Mouse (Mus musculus): Measurements from ENCODE around the gene Syt12.
A peak's percentile ranks its signal among the peaks of the same experiment; 100 is the strongest.

Syt12 gene

DNA sequence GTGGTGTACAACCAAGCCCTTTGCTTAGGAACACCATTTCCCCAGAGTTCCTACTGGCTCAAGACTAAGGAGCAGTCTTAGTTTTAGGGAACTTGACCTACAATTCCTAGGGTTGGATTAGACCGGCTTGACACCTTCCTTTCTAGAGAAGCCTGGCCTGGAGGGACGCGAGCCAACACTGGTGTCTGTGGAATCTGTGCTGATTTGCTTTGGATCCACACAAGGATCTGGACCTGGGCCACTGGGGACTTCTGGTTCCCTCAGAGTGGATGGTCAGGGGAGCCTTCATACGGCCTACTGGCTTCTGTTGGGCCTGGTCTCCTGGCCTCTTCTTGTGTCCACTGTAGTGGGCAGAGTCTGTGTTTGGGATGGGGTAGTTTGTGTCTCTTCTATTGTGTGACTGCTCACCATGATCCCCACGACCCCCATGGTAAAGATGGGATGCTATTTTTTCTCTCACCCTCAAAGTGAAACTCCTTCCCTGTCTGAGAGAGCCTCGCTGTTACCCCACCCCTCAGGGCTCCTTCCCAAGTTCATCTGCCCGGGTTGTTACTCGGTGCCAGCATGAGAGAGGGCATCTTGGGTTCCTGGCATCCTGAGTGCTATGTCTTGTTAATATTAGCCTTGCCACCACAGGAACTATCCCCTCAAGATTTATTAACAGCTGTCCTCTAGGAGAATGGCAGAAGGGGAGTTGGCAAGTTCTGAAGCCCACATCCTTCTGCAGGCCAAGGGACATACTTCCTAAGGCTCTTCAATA lies 30.4 kb downstream of the Syt12 start:
- DNase-seq (ENCODE audit: low spot score): no peak

DNA sequence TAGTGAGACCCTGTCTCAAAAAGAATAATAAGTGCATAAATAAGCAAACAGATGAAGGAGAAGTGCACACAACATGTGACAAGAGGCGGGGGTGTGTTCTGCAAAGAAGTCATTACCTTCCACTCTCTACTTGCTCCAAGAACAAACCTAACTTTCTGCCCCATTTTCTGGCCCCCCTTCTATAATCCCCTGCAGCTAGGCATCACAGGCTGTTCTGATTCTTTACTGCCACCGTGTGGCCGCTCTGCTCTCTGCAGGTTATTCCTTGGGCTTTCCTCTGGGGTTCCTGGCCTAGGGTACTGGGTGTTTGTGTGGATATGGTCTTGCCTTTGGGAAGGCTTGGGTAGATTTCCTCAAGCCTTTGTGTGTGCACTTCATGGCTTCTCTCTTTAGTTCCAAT lies 34.8 kb downstream of the Syt12 start:
- DNase-seq (ENCODE audit: low spot score): peak; percentile 42

DNA sequence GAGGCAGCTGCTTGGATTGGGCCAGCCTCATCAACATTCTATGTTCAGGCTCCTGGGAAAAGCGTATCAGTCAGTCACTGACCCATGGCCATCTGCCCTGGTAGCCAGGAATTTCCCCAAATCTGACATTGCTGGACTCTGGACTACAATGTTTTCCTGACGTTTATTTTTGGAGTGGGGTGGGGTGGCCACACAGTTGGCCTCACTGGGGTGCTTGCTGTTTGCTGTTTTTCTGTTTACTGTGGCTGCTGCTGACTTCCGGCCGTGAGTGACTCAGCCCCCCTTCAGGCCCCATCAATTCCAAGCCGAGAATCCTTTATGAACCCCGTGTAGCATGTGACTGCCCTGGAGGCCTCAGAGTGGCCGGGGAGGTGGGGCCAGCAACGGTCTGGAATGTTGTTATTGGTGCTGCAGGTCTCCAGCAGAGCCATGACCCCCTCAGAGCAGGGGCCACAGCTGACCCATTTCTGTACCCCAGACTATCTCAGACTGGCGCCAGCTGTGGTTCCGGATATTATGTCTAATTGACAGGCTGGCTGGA lies 35.6 kb downstream of the Syt12 start:
- DNase-seq (ENCODE audit: low spot score): no peak

DNA sequence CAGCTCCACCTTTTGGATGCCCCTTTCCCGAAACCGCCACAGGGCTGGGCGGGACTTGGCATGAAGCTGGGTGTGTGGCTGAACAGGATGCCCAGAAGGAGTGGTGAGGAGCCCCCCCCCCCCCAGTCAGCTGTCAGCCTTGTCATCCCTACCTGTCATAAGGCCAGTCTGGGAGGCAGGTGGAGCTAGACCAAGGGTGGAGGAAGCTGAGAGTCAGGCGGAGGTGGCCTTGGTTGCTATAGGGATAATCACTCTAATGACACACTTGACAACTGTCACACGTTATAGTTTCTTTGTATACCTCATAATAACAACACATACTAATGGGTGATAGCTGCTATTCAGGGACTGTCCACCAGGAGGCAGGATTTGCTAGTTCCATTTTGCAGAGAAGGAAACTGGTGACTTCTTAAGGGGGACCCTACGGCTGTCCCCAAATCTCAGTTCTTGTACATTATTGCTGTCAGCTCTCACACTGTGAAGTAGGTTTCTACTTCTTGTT lies 36.1 kb downstream of the Syt12 start:
- no peak for DNase-seq (ENCODE audit: low spot score)

DNA sequence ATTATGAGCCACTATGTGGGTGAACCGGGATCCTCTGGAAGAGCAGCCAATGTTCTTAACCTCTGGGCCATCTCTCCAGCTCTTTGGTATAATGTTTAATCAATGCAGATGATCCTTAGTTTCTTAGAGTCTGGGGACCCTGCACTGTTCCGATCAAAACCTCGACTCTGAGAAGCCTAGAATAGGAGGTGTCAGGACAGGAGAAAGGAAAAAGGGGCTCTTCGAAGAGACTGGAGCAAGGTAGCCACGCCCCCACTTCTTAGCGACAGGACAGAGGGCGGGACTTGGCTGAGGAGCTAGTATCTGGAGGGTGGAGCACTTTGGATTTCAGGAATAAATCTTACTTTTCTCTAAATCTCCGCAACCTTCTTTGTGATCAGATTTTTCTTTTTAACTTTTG lies 37.0 kb downstream of the Syt12 start:
- DNase-seq (ENCODE audit: low spot score): no peak

DNA sequence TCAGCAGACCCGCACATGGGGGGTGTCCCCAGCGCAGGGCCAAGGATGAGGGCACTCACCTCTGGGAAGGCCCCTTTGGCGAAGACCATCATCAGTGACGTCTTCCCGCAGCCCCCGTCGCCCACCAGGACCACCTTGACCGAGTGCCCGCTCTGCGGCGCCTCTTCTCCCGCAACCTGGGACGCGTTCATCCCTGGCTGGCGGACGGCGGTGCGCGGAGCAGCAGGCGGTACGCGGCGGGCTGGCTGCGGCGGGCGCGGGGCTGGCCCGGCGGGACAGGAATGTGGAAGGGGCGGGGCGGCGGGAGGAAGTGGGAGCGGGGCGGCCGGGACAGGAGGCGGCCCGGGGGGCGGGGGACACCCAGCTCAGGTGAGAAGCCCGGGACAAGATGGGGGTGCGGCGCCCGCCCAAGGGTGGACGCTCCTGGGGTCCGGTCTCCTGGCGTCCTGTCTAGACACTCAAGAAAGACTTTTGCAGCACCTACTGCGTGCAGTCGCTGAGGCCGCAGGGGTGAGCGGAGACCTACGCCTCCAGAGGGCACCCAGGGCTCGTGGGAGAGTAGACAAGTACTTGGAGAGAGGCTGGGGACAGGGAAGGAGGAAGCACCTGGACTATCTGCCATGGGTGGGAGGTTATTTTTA lies 38.0 kb downstream of the Syt12 start, which contains the start of gene Rhod:
Rhod (minus strand) TSS at position 272 of the 641 bp plus-strand sequence.
- DNase-seq (ENCODE audit: low spot score): peak; percentile 40

DNA sequence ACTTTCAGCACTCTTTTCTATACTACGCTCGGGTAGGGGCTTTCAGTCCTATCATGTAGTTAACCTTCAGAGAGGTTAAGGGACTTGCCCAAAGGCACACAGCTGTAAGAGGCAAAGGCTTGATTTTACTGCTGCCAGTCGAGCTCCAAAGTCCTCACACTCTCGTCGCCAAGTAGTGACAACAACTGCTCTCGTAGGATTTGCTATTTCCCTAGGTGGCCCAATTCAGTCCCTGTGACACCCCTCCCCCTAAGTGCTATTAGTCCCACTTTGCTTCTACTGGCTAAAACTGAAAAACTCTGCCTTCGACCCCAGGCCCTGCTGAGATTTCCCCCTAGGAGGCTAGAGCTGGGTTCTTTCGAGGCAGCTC lies 38.5 kb downstream of the Syt12 start:
- DNase-seq (ENCODE audit: low spot score): no peak

DNA sequence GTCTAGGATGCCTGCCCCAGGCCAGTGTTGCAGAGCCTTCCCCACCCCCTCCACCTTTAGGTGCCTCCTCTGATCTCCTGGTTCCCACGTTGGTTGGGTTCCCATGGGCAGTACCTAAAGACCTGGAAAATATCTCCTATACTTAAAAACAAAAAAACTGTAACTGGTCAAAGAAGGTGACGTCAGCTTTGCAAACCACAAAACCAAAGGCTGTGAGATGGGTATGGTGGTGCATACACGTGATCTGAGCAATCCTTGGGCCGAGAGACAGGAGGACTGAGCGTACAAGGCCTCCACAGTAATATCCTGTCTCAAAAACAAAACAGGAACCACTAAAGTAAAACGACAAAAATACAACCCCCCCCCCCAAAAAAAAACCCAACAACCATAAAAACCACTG lies 39.4 kb downstream of the Syt12 start:
- no peak for DNase-seq (ENCODE audit: low spot score)

DNA sequence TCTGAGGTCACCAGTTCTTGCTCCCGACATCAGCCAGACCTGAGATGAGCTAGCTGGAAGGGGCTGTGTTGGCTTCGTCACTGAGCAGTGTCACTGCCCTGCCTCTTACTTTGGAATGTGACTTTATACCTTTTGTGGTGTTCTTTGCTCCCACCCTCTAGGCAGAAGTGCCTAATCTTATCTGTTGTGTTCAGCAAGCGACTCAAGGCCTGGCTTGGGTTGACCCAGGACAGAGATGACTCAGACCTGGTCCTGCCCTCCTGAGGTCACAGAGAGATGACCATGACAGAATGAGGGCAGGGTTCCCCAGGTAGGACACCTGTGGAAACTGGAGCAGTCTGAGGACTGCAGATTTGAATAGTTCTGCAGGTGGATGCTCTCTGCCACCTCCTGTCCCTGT lies 41.0 kb downstream of the Syt12 start:
- DNase-seq (ENCODE audit: low spot score): no peak

DNA sequence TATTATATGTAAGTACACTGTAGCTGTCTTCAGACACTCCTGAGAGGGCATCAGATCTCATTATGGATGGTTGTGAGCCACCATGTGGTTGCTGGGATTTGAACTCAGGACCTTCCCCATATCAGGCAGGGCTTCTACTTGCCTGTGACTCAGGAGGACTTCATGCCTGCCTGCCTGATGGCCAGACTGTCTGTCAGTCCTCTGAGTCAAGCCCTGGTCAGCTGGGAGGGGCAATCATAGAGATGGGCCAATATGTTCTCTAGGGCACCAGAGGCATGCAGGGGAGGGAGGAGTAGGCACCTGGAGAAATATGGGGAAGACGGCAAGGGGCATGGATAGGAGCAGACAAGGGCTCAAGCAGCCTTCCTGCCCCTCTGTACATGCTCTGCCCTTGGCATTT lies 42.2 kb downstream of the Syt12 start:
- no peak for DNase-seq (ENCODE audit: low spot score)

DNA sequence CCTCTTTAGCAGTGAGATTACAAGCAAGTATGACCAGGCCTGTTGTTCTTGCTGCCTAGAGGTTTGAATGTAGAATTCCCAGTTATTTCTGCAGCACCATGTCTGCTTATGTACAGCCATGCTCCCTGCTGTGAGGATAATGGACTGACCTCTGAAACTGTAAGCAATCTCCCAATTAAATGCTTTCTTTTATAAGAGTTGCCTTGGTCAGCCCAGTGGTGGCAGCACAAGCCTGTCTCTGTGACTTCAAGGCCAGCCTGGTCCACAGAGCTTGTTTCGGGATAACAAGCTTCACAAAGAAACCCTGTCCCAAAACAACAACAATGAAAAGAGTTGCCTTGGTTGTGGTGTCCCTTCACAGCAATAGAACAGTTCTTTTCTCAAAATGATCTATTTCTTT lies 43.5 kb downstream of the Syt12 start:
- no peak for DNase-seq (ENCODE audit: low spot score)

DNA sequence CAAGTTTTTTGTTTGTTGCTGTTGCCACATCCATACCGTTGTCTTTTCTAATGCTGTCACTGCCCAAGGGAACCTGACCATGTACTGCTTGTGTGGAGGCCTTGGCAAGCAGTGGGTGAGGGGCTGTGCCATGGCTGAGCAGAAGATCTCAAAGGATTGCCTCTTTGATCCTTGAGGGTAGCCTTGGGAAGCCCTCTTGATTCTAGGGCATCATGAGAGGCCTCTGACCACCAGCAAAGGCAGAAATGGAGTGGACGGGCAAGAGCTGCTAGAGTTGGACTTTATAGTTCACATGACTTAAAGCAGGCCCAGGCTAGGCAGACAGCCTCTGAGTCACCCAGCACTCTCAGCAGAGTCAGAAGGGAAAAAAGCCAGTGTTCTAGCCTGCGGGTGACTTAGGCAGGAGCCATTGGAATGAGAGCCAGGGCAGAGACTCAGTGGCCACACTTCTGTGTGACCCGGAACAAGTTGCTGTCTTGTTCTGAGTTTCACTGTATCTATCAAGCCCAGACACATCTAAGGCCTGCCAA lies 47.1 kb downstream of the Syt12 start:
- no peak for DNase-seq (ENCODE audit: low spot score)

DNA sequence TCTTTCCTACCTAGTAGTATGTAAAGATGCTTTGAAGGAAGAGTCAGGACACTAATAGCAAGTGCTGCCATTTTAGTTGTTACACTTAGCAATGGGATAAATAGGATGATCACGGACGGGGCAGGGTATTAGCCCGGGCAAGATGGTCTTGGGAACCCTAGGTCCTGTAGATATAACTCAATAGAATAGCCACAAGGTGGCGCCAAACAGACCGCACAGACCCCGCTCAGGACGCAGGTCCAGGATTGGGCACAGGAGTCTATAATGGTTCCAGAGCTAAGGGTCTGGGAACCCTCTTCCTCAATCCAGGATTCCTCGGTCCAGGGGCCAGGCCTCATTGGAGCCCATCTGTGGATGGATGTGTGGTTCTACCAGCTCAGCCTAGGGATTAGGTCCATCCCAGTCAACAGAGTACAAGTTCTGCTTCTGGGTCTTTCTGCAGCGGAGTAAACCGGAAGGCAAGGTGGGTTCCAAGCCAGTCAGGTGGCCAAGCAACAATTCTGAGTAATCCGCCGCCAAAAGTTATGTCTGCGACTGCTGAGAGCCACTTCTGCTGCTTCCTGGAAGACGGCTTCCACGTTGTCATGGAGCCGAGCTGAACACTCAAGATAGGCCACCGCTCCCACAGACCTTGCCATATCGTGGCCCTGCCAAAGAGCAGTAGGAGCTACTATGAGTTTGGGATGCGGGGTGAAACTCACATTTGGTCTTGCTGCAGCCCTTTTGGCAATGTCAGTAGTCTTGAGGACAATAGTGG lies 51.5 kb downstream of the Syt12 start:
- DNase-seq (ENCODE audit: low spot score): no peak

DNA sequence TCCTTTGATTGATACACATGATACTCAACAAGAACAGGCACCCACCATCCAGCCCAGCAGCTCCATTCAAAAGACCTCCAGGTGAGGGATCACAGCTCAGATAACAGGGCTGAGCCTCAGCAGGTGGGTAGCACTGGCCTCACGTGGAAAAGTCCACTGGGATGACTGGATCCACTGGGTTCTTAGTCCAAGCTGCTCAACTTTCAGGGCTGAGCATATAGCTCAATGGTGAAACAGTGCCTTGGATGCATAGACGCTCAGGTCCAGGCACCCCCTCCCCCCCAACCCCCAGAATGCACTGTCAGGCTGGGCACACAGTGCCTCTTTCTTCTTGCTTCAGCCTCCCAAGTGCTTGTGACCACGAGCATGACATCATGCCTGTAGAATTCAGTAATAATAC lies 54.2 kb downstream of the Syt12 start:
- DNase-seq (ENCODE audit: low spot score): no peak

DNA sequence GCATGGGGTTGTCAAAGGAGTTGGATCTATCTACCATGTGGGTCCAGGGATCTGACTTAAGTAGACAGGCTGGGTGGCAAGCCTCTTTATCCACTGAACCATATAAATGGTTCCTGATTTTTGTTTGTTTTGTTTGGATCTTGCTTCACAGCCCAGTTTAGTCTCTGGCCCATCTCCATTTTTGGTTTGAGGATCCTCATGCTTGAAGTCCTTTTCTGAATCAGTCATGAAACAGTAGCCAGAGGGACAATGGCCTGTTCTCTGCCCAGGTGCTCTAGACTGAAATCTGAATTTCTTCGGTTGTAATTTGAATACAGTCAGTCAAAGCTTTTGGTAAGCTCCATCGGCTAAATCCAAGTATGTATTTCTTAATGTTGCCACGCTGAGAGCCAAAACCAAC lies 54.7 kb downstream of the Syt12 start:
- DNase-seq (ENCODE audit: low spot score): no peak

DNA sequence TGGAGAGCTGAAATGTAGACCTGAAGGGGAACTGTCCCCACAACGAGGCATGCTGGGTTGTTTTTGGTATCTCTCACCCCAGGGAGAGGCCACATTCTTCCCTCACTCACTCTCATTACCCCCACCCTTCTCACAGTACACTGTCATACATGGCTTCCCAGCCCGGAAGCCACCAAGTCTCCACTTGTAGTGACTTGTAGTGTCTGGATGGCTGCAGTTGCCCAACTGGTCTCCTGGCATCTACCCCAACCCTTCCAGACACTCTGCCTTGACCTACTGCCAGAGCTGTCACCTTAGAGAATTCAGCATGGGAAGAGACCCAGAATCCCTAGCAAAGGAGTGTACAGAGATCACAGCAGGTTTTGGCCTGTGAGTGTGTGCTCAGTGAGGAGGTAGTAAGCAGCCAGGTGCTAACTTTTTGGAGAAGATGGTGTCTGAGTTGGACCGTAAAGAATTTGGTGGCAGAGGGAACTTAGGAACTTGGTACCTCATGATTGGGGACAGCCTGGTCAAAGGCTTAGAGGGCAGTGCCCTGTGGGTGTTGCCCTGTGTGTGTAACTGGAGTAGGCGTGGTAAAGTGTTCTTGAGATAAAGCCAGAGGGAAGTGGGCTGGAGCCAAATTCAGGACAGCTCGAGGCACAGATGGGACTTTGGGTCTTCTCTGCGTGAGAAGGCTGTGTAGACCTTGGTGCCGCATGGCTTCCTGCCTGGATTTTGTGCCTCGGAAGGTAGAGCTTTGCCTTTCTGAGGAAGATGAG lies 56.9 kb downstream of the Syt12 start:
- DNase-seq (ENCODE audit: low spot score): no peak

DNA sequence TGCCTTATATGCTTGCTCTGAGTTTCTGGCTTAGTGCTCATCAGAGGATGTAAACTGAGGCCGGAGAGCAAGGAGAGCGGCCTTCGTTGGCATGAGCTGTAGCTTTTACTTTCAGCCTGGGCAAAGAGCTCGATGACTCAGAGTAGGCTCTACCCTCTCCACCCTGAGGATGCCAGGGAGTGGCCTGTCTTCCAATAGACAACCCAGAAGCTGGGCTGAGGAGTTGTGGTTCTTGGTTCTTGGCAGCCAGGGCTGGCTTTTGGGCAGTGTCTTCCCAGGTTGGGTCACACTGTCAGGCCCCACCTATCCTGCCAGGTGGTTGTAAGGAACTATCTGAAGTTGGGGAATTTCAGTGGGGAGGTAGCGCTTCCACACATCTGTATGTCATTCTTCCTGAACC lies 57.5 kb downstream of the Syt12 start:
- DNase-seq (ENCODE audit: low spot score): no peak

DNA sequence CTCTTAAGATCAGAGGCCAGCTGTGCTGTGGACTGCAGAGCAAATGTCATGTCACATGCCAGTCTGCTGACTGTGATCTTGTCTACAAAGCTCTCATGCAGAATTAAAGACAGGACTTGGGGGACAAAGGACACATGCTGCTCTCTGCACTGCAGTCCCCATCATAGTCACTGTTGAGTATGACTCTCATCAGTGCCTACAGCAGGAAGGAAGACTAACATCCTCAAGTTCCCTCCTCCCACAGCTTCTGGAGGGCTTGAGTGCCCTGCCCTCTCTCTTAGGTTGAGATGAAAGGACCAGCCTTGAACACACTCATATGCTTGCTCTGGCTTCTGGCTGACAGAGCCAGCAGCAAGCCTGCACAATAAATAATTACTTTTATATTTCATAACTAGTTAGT lies 59.5 kb downstream of the Syt12 start:
- DNase-seq (ENCODE audit: low spot score): no peak

DNA sequence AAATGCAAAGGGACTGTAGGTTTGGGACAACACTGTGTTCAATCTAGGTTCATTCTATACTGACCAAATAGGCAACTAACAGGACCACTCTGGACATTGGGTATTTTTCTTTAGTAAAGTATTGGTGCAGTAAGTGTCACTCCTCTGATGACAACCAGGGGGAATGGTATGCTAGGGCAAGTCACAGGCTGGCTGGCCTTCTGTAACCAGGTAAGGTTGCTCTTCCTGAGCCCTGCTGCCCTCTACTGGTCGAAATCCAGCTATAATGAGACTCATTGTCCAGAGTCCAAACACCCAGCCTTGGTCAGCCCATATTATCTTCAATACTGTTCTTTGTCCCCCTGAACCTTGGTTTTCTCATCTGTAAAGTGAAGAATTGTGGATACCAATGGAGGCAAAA lies 60.1 kb downstream of the Syt12 start:
- DNase-seq (ENCODE audit: low spot score): no peak

DNA sequence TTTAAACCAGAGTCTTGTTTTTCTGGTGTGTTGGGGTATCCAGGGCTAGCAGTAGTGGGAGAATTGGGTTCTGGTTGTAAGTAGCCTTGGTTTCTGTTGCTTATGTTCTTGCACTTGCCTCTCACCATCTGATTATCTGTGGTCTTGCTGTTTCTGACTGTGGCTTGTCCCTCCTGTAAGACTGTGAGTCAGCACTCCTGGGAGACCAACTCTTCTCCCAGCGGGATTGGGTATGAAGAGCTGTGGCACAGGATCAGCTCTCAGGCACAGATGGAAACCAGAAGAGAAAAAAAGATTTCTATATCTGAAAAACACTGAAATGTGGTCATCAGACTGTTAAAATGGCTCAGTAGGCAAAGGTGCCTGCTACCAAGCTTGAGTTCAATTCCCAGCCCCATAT lies 62.6 kb downstream of the Syt12 start:
- no peak for DNase-seq (ENCODE audit: low spot score)

DNA sequence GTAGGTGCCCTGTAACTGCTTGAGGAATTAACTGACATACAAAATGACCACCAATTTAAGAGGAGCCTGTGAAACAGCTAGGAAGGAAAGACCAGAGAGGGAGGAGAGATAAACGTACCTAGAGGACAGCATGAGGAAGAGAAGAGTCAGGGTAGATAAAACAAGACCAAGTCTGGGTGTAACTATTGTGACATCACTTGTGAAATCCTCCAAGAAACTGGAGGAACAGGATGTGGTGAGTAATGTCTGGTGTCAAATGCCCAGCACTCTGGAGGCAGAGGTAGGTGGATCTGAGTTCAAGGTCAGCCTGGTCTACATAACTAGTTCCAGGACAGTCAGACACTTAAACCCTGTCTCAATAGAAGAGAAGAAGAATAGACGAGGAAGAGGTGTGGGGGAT lies 68.2 kb downstream of the Syt12 start:
- no peak for DNase-seq (ENCODE audit: low spot score)

DNA sequence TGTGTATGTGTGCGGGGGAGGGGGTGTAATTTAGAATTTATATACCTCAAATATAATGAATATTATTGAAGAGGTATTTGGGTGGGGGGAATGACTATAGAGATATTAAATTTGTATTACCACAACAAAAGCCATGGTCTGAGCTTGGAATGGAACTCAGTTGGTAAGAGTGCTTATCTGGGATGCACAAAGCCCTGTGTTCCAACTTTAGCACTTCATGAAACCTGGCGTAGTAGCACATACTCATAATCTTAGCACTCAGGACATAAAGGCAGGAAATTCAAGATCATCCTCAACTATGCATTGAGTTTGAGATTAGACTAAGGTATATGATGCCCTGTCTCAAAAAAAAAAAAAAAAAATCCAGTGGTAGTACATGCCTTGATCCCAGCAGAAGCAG lies 72.4 kb downstream of the Syt12 start:
- no peak for DNase-seq (ENCODE audit: low spot score)

All from ovary, postnatal 10 days (tissue).